Mouse (Mus musculus) heart, postnatal 0 days (tissue): ENCODE data around the gene Tbck. TPM values are rescaled to one million over a fixed set of nuclear protein-coding genes. Genes with fewer than 3 reads are reported as not detected.

Experiments
- ATAC-seq: fragments of 200-750 bp; cut with Nextera tagmentation; 2 replicates; pipeline ENCODE4 v1.8.0; 2017; ENCODE audit warnings: low read depth, moderate number of reproducible peaks, moderate library complexity; ENCODE audit not compliant: insufficient read depth
- DNase-seq: peaks from one replicate; pipeline ENCODE4 v3.0.0-alpha.2; 2016; ENCODE audit warnings: low spot score
- H3K27ac ChIP-seq: fragments of 300-500 bp; sonication (generic); 2 replicates; pipeline ENCODE4 v1.5.1; 2014; ENCODE audit warnings: low read depth, mild to moderate bottlenecking
- H3K27me3 ChIP-seq: fragments of 300-500 bp; sonication (generic); 2 replicates; pipeline ENCODE4 v1.6.1; 2014; ENCODE audit warnings: low read length, mixed read lengths; ENCODE audit not compliant: control insufficient read depth, insufficient read depth
- H3K36me3 ChIP-seq: fragments of 300-500 bp; sonication (generic); replicated peaks from 2 replicates; pipeline ENCODE4 v1.6.1; 2014; ENCODE audit warnings: low read length, mixed read lengths; ENCODE audit not compliant: control insufficient read depth, insufficient read depth
- H3K4me1 ChIP-seq: fragments of 300-500 bp; sonication (generic); 2 replicates; pipeline ENCODE4 v1.6.1; 2014; ENCODE audit warnings: antibody characterized with exemption; ENCODE audit not compliant: control insufficient read depth, insufficient read depth
- H3K4me2 ChIP-seq: fragments of 300-500 bp; sonication (generic); 2 replicates; pipeline ENCODE4 v1.6.1; 2014; ENCODE audit warnings: low read depth, mild to moderate bottlenecking, low read length, moderate library complexity
- H3K4me3 ChIP-seq: fragments of 300-500 bp; sonication (generic); 2 replicates; pipeline ENCODE4 v1.5.1; 2014; ENCODE audit warnings: low read depth, low read length
- H3K9ac ChIP-seq: fragments of 300-500 bp; sonication (generic); replicated peaks from 2 replicates; pipeline ENCODE4 v1.6.1; 2014; ENCODE audit warnings: low read depth, low read length, mixed read lengths
- H3K9me3 ChIP-seq: fragments of 300-500 bp; sonication (generic); replicated peaks from 2 replicates; pipeline ENCODE4 v1.6.1; 2016; ENCODE audit warnings: low read length; ENCODE audit not compliant: control insufficient read depth
- CTCF ChIP-seq: IDR thresholded peaks from 2 replicates; pipeline ENCODE4 v1.5.1; 2016; ENCODE audit warnings: antibody characterized with exemption, control low read depth, low read depth
- EP300 ChIP-seq: IDR thresholded peaks from 2 replicates; pipeline ENCODE4 v1.6.1; 2016; ENCODE audit warnings: antibody characterized with exemption, low read depth
- WGBS: fragments of 180-500 bp; shearing (Covaris S2); extraction: QIAGEN DNeasy Blood & Tissue Kit; methylation state at CpG from one replicate; pipeline ENCODE4 v1.1.7; 2014; 5-methylcytosine and 5-hydroxymethylcytosine counted together
- polyA plus RNA-seq: library from polyadenylated mRNA; unstranded; fragments of >200 nt; fragmentation: Nextera tagmentation; extraction: Ambion mirVana; gene quantifications from 2 replicates; pipeline ENCODE4 v1.2.1, GENCODE M21; 2015
- total RNA-seq: library from RNA; depleted of rRNA; stranded (reverse); fragments of >200 nt; gene quantifications from 2 replicates; pipeline ENCODE4 v1.2.3, GENCODE M21; 2014; ENCODE audit warnings: low replicate concordance

Gene Tbck
- total and polyA plus RNA-seq, 2 experiments from 2014 or later = 9.9 to 11.9 TPM

- Histone ChIP-seq H3K27ac (no peak overlapping the region), H3K4me1 (peaks cover 8% of the 10 kb centered on the region), H3K9ac (no peak overlapping the region), H3K4me3 (no peak overlapping the region), H3K36me3 (no peaks in the 10 kb centered on the region), H3K4me2 (no peak overlapping the region), H3K27me3 (no peaks in the 10 kb centered on the region), H3K9me3 (no peaks in the 10 kb centered on the region)
- 62% methylated on average over 14 of the region's 14 CpGs for WGBS
- no peak for TF ChIP-seq CTCF
- no peak for TF ChIP-seq EP300
- no peak for DNase-seq
- no peak for ATAC-seq
These were observed 180.5 kb downstream of the Tbck start for GRCm38 (mm10) chr3:132864329-132864919.

GRCm38 (mm10) chr3:132864986-132865385, 181.0 kb downstream of the Tbck start:
- ATAC-seq = no peak
- 90% methylated on average over 8 of the region's 8 CpGs for WGBS
- Histone ChIP-seq H3K4me1 (peaks cover 8% of the 10 kb centered on the region; the same call in 1 of the 2 replicates), H3K27me3 (no peaks in the 10 kb centered on the region), H3K9me3 (no peaks in the 10 kb centered on the region), H3K9ac (no peak overlapping the region), H3K4me3 (no peak overlapping the region), H3K4me2 (no peak overlapping the region), H3K27ac (no peak overlapping the region), H3K36me3 (no peaks in the 10 kb centered on the region)
- TF ChIP-seq CTCF (no peak), EP300 (no peak)
- DNase-seq = no peak

- Histone ChIP-seq H3K27ac (no peak overlapping the region), H3K4me3 (no peak overlapping the region), H3K4me1 (peaks cover 8% of the 10 kb centered on the region; the same call in 1 of the 2 replicates), H3K4me2 (no peak overlapping the region), H3K9me3 (no peaks in the 10 kb centered on the region), H3K27me3 (no peaks in the 10 kb centered on the region), H3K36me3 (no peaks in the 10 kb centered on the region), H3K9ac (no peak overlapping the region)
- DNase-seq (no peak), ATAC-seq (no peak)
- no peak for TF ChIP-seq EP300
- WGBS = 91% methylated on average over 4 of the region's 4 CpGs
These were observed 181.7 kb downstream of the Tbck start for GRCm38 (mm10) chr3:132865596-132865995.

GRCm38 (mm10) chr3:132866984-132867383, 183.0 kb downstream of the Tbck start:
- peaks cover 13% of the 10 kb centered on the region; the same call in 1 of the 2 replicates for H3K4me1 ChIP-seq
- ATAC-seq (no peak), DNase-seq (no peak)
- no peak for TF ChIP-seq CTCF
- no peak for TF ChIP-seq EP300
- H3K36me3 ChIP-seq = no peaks in the 10 kb centered on the region
- H3K4me3 ChIP-seq = no peak overlapping the region
- H3K4me2 ChIP-seq = no peak overlapping the region
- H3K9me3 ChIP-seq = no peaks in the 10 kb centered on the region
- H3K27me3 ChIP-seq = no peaks in the 10 kb centered on the region
- H3K27ac ChIP-seq = no peak overlapping the region
- H3K9ac ChIP-seq = no peak overlapping the region
- WGBS = 71% methylated on average over 3 of the region's 3 CpGs

- 35% methylated on average over 2 of the region's 2 CpGs for WGBS
- Histone ChIP-seq H3K36me3 (no peaks in the 10 kb centered on the region), H3K4me1 (peaks cover 13% of the 10 kb centered on the region; the same call in 1 of the 2 replicates), H3K4me2 (no peak overlapping the region), H3K27ac (no peak overlapping the region), H3K27me3 (no peaks in the 10 kb centered on the region), H3K9ac (no peak overlapping the region), H3K9me3 (no peaks in the 10 kb centered on the region), H3K4me3 (no peak overlapping the region)
- DNase-seq (peak; percentile 23), ATAC-seq (no peak)
- no peak for TF ChIP-seq EP300
- no peak for TF ChIP-seq CTCF
These were observed 184.9 kb downstream of the Tbck start for GRCm38 (mm10) chr3:132868838-132869237.

GRCm38 (mm10) chr3:132870079-132870478, 186.1 kb downstream of the Tbck start:
- 78% methylated on average over 6 of the region's 6 CpGs for WGBS
- Histone ChIP-seq H3K27me3 (no peaks in the 10 kb centered on the region), H3K9ac (no peak overlapping the region), H3K4me3 (no peak overlapping the region), H3K4me2 (no peak overlapping the region), H3K36me3 (no peaks in the 10 kb centered on the region), H3K4me1 (peaks cover 13% of the 10 kb centered on the region; the same call in 1 of the 2 replicates), H3K27ac (no peak overlapping the region), H3K9me3 (no peaks in the 10 kb centered on the region)
- TF ChIP-seq EP300 = no peak
- TF ChIP-seq CTCF = no peak
- no peak for ATAC-seq
- DNase-seq = no peak
